Mouse (Mus musculus) embryonic stem cell, embryonic (primary cell): ENCODE results near the gene Lexm.

ENCODE experiments used
- CTCF ChIA-PET, 4 experiments: fragments of 300-600 bp in 2 of 4; fragments of 350-600 bp in 2 of 4; sonication (Branson Sonifier 250); formaldehyde crosslinking; loops; one replicate each; lab custom pipeline; 2022; ENCODE audit warnings: inconsistent platforms in 2 of 4; lab: Charles Lee
- POLR2A ChIA-PET, 4 experiments: fragments of 300-600 bp in 2 of 4; fragments of 350-600 bp in 2 of 4; sonication (Branson Sonifier 250); formaldehyde crosslinking; loops; one replicate each; lab custom pipeline; 2022; ENCODE audit warnings: antibody characterized with exemption in 4 of 4, inconsistent platforms in 1 of 4; lab: Charles Lee

The Lexm gene

GRCm38 (mm10) chr4:106577511-106577910, 39.5 kb downstream of the Lexm start:
- ChIA-PET CTCF (interaction anchor here in 1 of 4 experiments (0.6 to 1.4 kb wide), 3 partner anchors 10 to 48 kb away, joined by 3 to 4 read pairs (median 4); no protein-coding TSS in a partner anchor), POLR2A (interaction anchor here in 2 of 4 experiments (1.3 to 2.9 kb wide), 4 partner anchors 8 to 11 kb away, joined by 3 to 14 read pairs (median 8); no protein-coding TSS in a partner anchor)

GRCm38 (mm10) chr4:106575022-106575421, 42.0 kb downstream of the Lexm start:
- CTCF ChIA-PET: no interaction called here
- POLR2A ChIA-PET: interaction anchor here in 1 of 4 experiments (0.7 kb wide), 1 partner anchor 218 kb away, joined by 3 read pairs; no protein-coding TSS in a partner anchor

GRCm38 (mm10) chr4:106571081-106571724, 45.8 kb downstream of the Lexm start:
- CTCF ChIA-PET: interaction anchor here in 1 of 4 experiments (2.1 kb wide), 1 partner anchor 22 kb away, joined by 6 read pairs; no protein-coding TSS in a partner anchor
- POLR2A ChIA-PET: interaction anchor here in 3 of 4 experiments (0.7 to 3.2 kb wide), 13 partner anchors 8 to 107 kb away, joined by 3 to 23 read pairs (median 3); partner anchors contain the start of gene Ttc4 (in 1 of the 3)

- ChIA-PET CTCF (interaction anchor here in 3 of 4 experiments (0.7 to 1.1 kb wide), 10 partner anchors 10 to 138 kb away, joined by 3 to 4 read pairs (median 3); no protein-coding TSS in a partner anchor), POLR2A (interaction anchor here (0.6 to 2.6 kb wide), 19 partner anchors 8 to 109 kb away, joined by 3 to 18 read pairs (median 6); no protein-coding TSS in a partner anchor)
Observed at GRCm38 (mm10) chr4:106569680-106570079, 47.4 kb downstream of the Lexm start.

- ChIA-PET POLR2A (interaction anchor here in 2 of 4 experiments (0.9 to 1.7 kb wide), 4 partner anchors 16 to 240 kb away, joined by 3 to 5 read pairs (median 4); no protein-coding TSS in a partner anchor), CTCF (no interaction called here)
Observed at GRCm38 (mm10) chr4:106564161-106564560, 52.9 kb downstream of the Lexm start.

- ChIA-PET POLR2A (interaction anchor here in 2 of 4 experiments (0.6 to 1.7 kb wide), 6 partner anchors 9 to 253 kb away, joined by 3 to 5 read pairs (median 3); no protein-coding TSS in a partner anchor), CTCF (interaction anchor here in 2 of 4 experiments (0.6 to 1.1 kb wide), 3 partner anchors 101 to 140 kb away, joined by 3 read pairs; no protein-coding TSS in a partner anchor)
Observed at GRCm38 (mm10) chr4:106562837-106563790, 53.9 kb downstream of the Lexm start.

- ChIA-PET CTCF (interaction anchor here in 1 of 4 experiments (0.6 kb wide), 1 partner anchor 141 kb away, joined by 3 read pairs; no protein-coding TSS in a partner anchor), POLR2A (interaction anchor here in 2 of 4 experiments (0.6 to 1.1 kb wide), 4 partner anchors 7 to 252 kb away, joined by 3 to 6 read pairs (median 4); no protein-coding TSS in a partner anchor)
Observed at GRCm38 (mm10) chr4:106562006-106562405, 55.0 kb downstream of the Lexm start.

GRCm38 (mm10) chr4:106560846-106561781, 55.9 kb downstream of the Lexm start, which contains the start of gene Dhcr24:
Gene Dhcr24, plus strand, starts transcription at chr4:106561038.
- ChIA-PET POLR2A (interaction anchor here in 3 of 4 experiments (0.5 to 2.2 kb wide), 13 partner anchors 8 to 55 kb away, joined by 3 to 14 read pairs (median 6); no protein-coding TSS in a partner anchor), CTCF (interaction anchor here in 2 of 4 experiments (1.2 to 1.7 kb wide), 2 partner anchors 11 to 31 kb away, joined by 4 read pairs; no protein-coding TSS in a partner anchor)

GRCm38 (mm10) chr4:106560213-106560845, 56.7 kb downstream of the Lexm start:
- ChIA-PET POLR2A (interaction anchor here in 3 of 4 experiments (0.5 to 2.2 kb wide), 27 partner anchors 8 to 316 kb away, joined by 3 to 12 read pairs (median 5); no protein-coding TSS in a partner anchor), CTCF (interaction anchor here (0.6 to 1.7 kb wide), 16 partner anchors 9 to 1421 kb away, joined by 3 to 17 read pairs (median 6); no protein-coding TSS in a partner anchor)

- ChIA-PET CTCF (interaction anchor here (0.6 to 1.7 kb wide), 17 partner anchors 9 to 1420 kb away, joined by 3 to 17 read pairs (median 5); no protein-coding TSS in a partner anchor), POLR2A (interaction anchor here in 3 of 4 experiments (0.6 to 2.2 kb wide), 28 partner anchors 8 to 315 kb away, joined by 3 to 12 read pairs (median 5); no protein-coding TSS in a partner anchor)
Observed at GRCm38 (mm10) chr4:106559343-106560212, 57.5 kb downstream of the Lexm start.

GRCm38 (mm10) chr4:106557978-106558377, 59.1 kb downstream of the Lexm start:
- ChIA-PET CTCF (no interaction called here), POLR2A (interaction anchor here in 2 of 4 experiments (0.5 to 0.7 kb wide), 3 partner anchors 41 to 1747 kb away, joined by 3 to 4 read pairs (median 3); no protein-coding TSS in a partner anchor)

- ChIA-PET CTCF (no interaction called here), POLR2A (no interaction called here)
Observed at GRCm38 (mm10) chr4:106557262-106557661, 59.8 kb downstream of the Lexm start.

GRCm38 (mm10) chr4:106550516-106551166, 66.4 kb downstream of the Lexm start:
- CTCF ChIA-PET: interaction anchor here in 1 of 4 experiments (1.2 kb wide), 1 partner anchor 9 kb away, joined by 4 read pairs; the partner anchor contains the start of gene Dhcr24
- POLR2A ChIA-PET: interaction anchor here in 2 of 4 experiments (1.0 to 2.6 kb wide), 4 partner anchors 9 to 21 kb away, joined by 3 to 12 read pairs (median 4); partner anchors contain the start of gene Dhcr24 (in 1 of the 2)

GRCm38 (mm10) chr4:106548113-106548512, 68.9 kb downstream of the Lexm start:
- CTCF ChIA-PET: interaction anchor here in 1 of 4 experiments (0.9 kb wide), 1 partner anchor 18 kb away, joined by 4 read pairs; no protein-coding TSS in a partner anchor
- POLR2A ChIA-PET: interaction anchor here in 1 of 4 experiments (0.6 to 2.6 kb wide), 2 partner anchors 12 to 47 kb away, joined by 3 to 12 read pairs; partner anchors contain the start of gene Dhcr24
